Mouse (Mus musculus): ENCODE measurements around the gene Pdilt. TPM values are rescaled to one million over a fixed set of nuclear protein-coding genes. Genes with fewer than 3 reads are reported as not detected.
"Not testable (repeated sequence)": the region's sequence is repeated elsewhere in the genome, so short reads cannot be mapped to it uniquely, and the experiment has no call there.

The Pdilt gene
- total RNA-seq (2021): not detected
- not detected in 2 replicates for polyA plus RNA-seq (2012; rRNA removed)
- long read RNA-seq: 0 reads

GRCm38 (mm10) chr7:119523389-119523788, at the start of gene Pdilt:
Pdilt (minus strand) TSS chr7:119523489.
- no peak for DNase-seq

- not testable (repeated sequence) for DNase-seq
These were observed 39.2 kb upstream of the Pdilt start for GRCm38 (mm10) chr7:119562476-119562875.

- no peak for DNase-seq
These were observed 38.2 kb upstream of the Pdilt start for GRCm38 (mm10) chr7:119561441-119561840.

GRCm38 (mm10) chr7:119560452-119560835, 37.2 kb upstream of the Pdilt start:
- DNase-seq: no peak

GRCm38 (mm10) chr7:119559789-119560451, 36.6 kb upstream of the Pdilt start:
- DNase-seq: no peak

GRCm38 (mm10) chr7:119554040-119554439, 30.8 kb upstream of the Pdilt start, which contains the start of gene Acsm2:
Acsm2 (plus strand) TSS chr7:119554340.
- no peak for DNase-seq

GRCm38 (mm10) chr7:119550471-119551222, 27.4 kb upstream of the Pdilt start:
- no peak for DNase-seq

GRCm38 (mm10) chr7:119545572-119545971, 22.3 kb upstream of the Pdilt start:
- DNase-seq: no peak

GRCm38 (mm10) chr7:119542445-119542844, 19.2 kb upstream of the Pdilt start:
- no peak for DNase-seq

- DNase-seq: no peak
These were observed 11.1 kb upstream of the Pdilt start for GRCm38 (mm10) chr7:119534389-119534788.

- no peak for DNase-seq
These were observed 9.6 kb upstream of the Pdilt start for GRCm38 (mm10) chr7:119532924-119533323.

- no peak for DNase-seq
These were observed 5.3 kb upstream of the Pdilt start for GRCm38 (mm10) chr7:119528617-119529016.

- DNase-seq: no peak
These were observed 4.3 kb upstream of the Pdilt start for GRCm38 (mm10) chr7:119527548-119527947.

- DNase-seq: no peak
These were observed 3.8 kb upstream of the Pdilt start for GRCm38 (mm10) chr7:119527135-119527534.

- no peak for DNase-seq
These were observed 3.2 kb upstream of the Pdilt start for GRCm38 (mm10) chr7:119526486-119526885.

- peak; percentile 78 for DNase-seq
These were observed 2.6 kb upstream of the Pdilt start for GRCm38 (mm10) chr7:119525881-119526281.

GRCm38 (mm10) chr7:119522385-119522784, 904 bp downstream of the Pdilt start:
- DNase-seq: peak; percentile 78

- peak; percentile 35 for DNase-seq
These were observed 1.5 kb downstream of the Pdilt start for GRCm38 (mm10) chr7:119521816-119522215.

GRCm38 (mm10) chr7:119519654-119520053, 3.6 kb downstream of the Pdilt start:
- peak; percentile 88 for DNase-seq

- DNase-seq: no peak
These were observed 4.1 kb downstream of the Pdilt start, which contains the start of gene Acsm5 for GRCm38 (mm10) chr7:119519163-119519562. Acsm5 (plus strand) TSS chr7:119519463.

- no peak for DNase-seq
These were observed 7.1 kb downstream of the Pdilt start for GRCm38 (mm10) chr7:119516272-119516558.

GRCm38 (mm10) chr7:119515492-119516271, 7.6 kb downstream of the Pdilt start:
- DNase-seq: peak; percentile 29

GRCm38 (mm10) chr7:119513056-119513455, 10.2 kb downstream of the Pdilt start:
- DNase-seq: peak; percentile 41
